Comparison of ENCODE assay signal across 8 mouse cellular contexts in the genomic region with DNA sequence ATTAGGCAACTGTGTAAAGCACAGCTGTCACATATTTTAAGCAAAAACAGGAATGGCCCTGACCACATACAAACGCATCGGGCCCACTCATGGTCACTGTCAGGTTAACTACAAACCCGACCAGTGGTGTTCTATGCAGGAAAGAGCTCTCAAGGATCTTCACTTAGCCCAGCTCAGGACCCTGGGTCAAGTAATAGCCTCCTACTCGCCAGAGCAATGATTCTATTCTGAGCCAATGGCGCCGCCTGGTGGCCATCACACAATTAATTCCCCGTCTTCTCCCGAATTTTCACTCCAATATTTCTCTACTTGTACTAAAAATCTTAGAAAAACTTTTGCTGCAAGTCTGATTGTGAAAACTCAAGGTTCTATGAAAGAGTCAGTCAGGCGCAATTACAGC. TPM values are rescaled to one million over a fixed set of nuclear protein-coding genes. Genes with fewer than 3 reads are reported as not detected.
A peak's percentile ranks its signal among the peaks of the same experiment; 100 is the strongest.
DNase-seq lines count a peak whose midpoint lies in the region; ATAC-seq and TF ChIP-seq lines count a peak whose summit lies in the region.

No protein-coding gene starts in this region.

- no peak overlapping the region for H3K27ac ChIP-seq in heart, adult 2 months
- H3K27ac ChIP-seq in kidney, embryonic 14.5 days (ENCODE audit: low read depth, low read length): no peak overlapping the region

- intact Hi-C loops in heart, adult 2 months (cut with DNase I): loop anchor here (5.0 to 10.0 kb wide), 4 partner anchors 270 to 503 kb away; no protein-coding TSS in a partner anchor
- intact Hi-C loops in heart, postnatal 25 days (cut with DNase I): loop anchor here (5.0 to 10.0 kb wide), 4 partner anchors 270 to 503 kb away; no protein-coding TSS in a partner anchor

- DNase-seq in heart, adult 2 months: peak; percentile 34 to 71
- DNase-seq in heart, postnatal 25 days (ENCODE audit: low spot score): no peak
- DNase-seq in CD4-positive, CD25-positive, alpha-beta regulatory T cell, adult 2 months (ENCODE audit: low read depth, low spot score): peak; percentile 44
- DNase-seq in adrenal gland, postnatal 36 days: peak; percentile 78 to 84
- DNase-seq in embryo, embryonic 11.5 days (ENCODE audit: low read depth, low spot score): peak; percentile 65
- DNase-seq in thymus, postnatal 4 days: peak; percentile 64

- no peaks in the 10 kb centered on the region for H3K36me3 ChIP-seq in heart, adult 2 months (ENCODE audit: control insufficient read depth, insufficient read depth, low read length)
- no peaks in the 10 kb centered on the region for H3K36me3 ChIP-seq in kidney, embryonic 14.5 days (ENCODE audit: control insufficient read depth, insufficient read depth, low read length)

- no peak overlapping the region for H3K4me2 ChIP-seq in kidney, embryonic 14.5 days (replicated peaks; ENCODE audit: low read depth, low read length)

- TF ChIP-seq CTCF in heart, adult 2 months (IDR thresholded peaks at IDR 0.05): peak; percentile 80

- H3K27me3 ChIP-seq in heart, adult 2 months (ENCODE audit: control insufficient read depth, insufficient read depth, low read length): no peaks in the 10 kb centered on the region
- H3K27me3 ChIP-seq in kidney, embryonic 14.5 days (ENCODE audit: control insufficient read depth, insufficient read depth, low read length): no peaks in the 10 kb centered on the region

- no peaks in the 10 kb centered on the region for H3K79me2 ChIP-seq in heart, adult 2 months (replicated peaks; ENCODE audit: control insufficient read depth, insufficient read depth, low read length)

- 0 out of 2 replicates have a peak, but pooled peaks have one; percentile 9 for TF ChIP-seq EP300 in heart, adult 2 months (IDR thresholded peaks at IDR 0.05; ENCODE audit: insufficient read depth, low read depth, low read length)

- no peak for TF ChIP-seq POLR2A in heart, adult 2 months (IDR thresholded peaks at IDR 0.05; ENCODE audit: insufficient read depth, low read depth, low read length)

- WGBS in heart, adult 2 months: 25% methylated on average over 9 of the region's 9 CpGs
- WGBS in kidney, embryonic 14.5 days: 22% methylated on average over 9 of the region's 9 CpGs

- ATAC-seq in kidney, embryonic 14.5 days (ENCODE audit: low FRiP score, low TSS enrichment): peak; percentile 75; the same call in 1 of the 2 replicates
- ATAC-seq in megakaryocyte-erythroid progenitor cell, adult 5-6 weeks (replicated peaks; ENCODE audit: low FRiP score, low TSS enrichment, poor library complexity, severe bottlenecking): peak; percentile 41; the same call in 1 of the 2 replicates

- no peak overlapping the region for H3K4me3 ChIP-seq in heart, adult 2 months
- no peak overlapping the region for H3K4me3 ChIP-seq in kidney, embryonic 14.5 days (ENCODE audit: low read length)

- H3K9ac ChIP-seq in heart, adult 2 months (ENCODE audit: low read depth, low read length): no peak overlapping the region
- no peak overlapping the region for H3K9ac ChIP-seq in kidney, embryonic 14.5 days (ENCODE audit: low read depth, low read length)

- H3K9me3 ChIP-seq in kidney, embryonic 14.5 days (ENCODE audit: control insufficient read depth, low read length): no peaks in the 10 kb centered on the region

- no peaks in the 10 kb centered on the region for H3K4me1 ChIP-seq in heart, adult 2 months (ENCODE audit: control insufficient read depth, insufficient read depth, low read length)
- H3K4me1 ChIP-seq in kidney, embryonic 14.5 days (ENCODE audit: control insufficient read depth, insufficient read depth, low read length): no peaks in the 10 kb centered on the region

RNA-seq across cellular contexts. Expression of a gene that starts 21.3 kb away (rescaled TPM):
- under 1 TPM in 1 of 2 experiments, not detected in 1; 0.32 TPM for total RNA-seq in heart, adult 2 months (2021)
- polyA plus RNA-seq in heart, adult 2 months (2012; rRNA removed): 0.15 TPM in 1 of 2 replicates, not detected in the other
- not detected for total RNA-seq in heart, postnatal 25 days (2021)
- 10 to 100 TPM; 31.9 to 35.1 TPM for total RNA-seq in adrenal gland, postnatal 36 days (2021)
- 5.2 and 6.8 TPM in 2 replicates for polyA plus RNA-seq in kidney, embryonic 14.5 days (2014; fragmentation: Nextera tagmentation; extraction: Ambion mirVana)
- 1.9 TPM in 1 of 2 replicates, not detected in the other for total RNA-seq in megakaryocyte-erythroid progenitor cell, adult 5-6 weeks (2014; fragmentation: Nextera tagmentation)
- total RNA-seq in megakaryocyte-erythroid progenitor cell, adult 5-6 weeks (2017): not detected in 2 replicates

RNA-seq across cellular contexts. Expression of a gene that starts 40.8 kb away (rescaled TPM):
- 1 to 10 TPM; 1.2 to 1.5 TPM for total RNA-seq in heart, adult 2 months (2021)
- 0.31 and 0.67 TPM in 2 replicates for polyA plus RNA-seq in heart, adult 2 months (2012; rRNA removed)
- 1 to 10 TPM; 2.0 to 2.2 TPM for total RNA-seq in heart, postnatal 25 days (2021)
- 1 to 10 TPM; 3.9 to 4.2 TPM for total RNA-seq in adrenal gland, postnatal 36 days (2021)
- polyA plus RNA-seq in kidney, embryonic 14.5 days (2014; fragmentation: Nextera tagmentation; extraction: Ambion mirVana): 6.4 and 7.1 TPM in 2 replicates
- 22.4 and 27.8 TPM in 2 replicates for total RNA-seq in megakaryocyte-erythroid progenitor cell, adult 5-6 weeks (2014; fragmentation: Nextera tagmentation)
- total RNA-seq in megakaryocyte-erythroid progenitor cell, adult 5-6 weeks (2017): 27.6 and 35.1 TPM in 2 replicates

RNA-seq across cellular contexts. Expression of a gene that starts 49.2 kb away (rescaled TPM):
- total RNA-seq in heart, adult 2 months (2021): not detected
- 0.33 TPM in 1 of 2 replicates, not detected in the other for polyA plus RNA-seq in heart, adult 2 months (2012; rRNA removed)
- total RNA-seq in heart, postnatal 25 days (2021): not detected
- total RNA-seq in adrenal gland, postnatal 36 days (2021): under 1 TPM; 0.20 TPM
- 0.17 and 0.31 TPM in 2 replicates for polyA plus RNA-seq in kidney, embryonic 14.5 days (2014; fragmentation: Nextera tagmentation; extraction: Ambion mirVana)
- total RNA-seq in megakaryocyte-erythroid progenitor cell, adult 5-6 weeks (2014; fragmentation: Nextera tagmentation): not detected in 2 replicates
- total RNA-seq in megakaryocyte-erythroid progenitor cell, adult 5-6 weeks (2017): not detected in 2 replicates

Comparison
In these comparisons a context has a peak if more than half of its experiments do, and no peak if none do; other contexts are left out.
1. RNA of a gene that starts 21.3 kb away (total RNA-seq): 31.9 to 35.1 TPM in adrenal gland, postnatal 36 days; 1.9 TPM in megakaryocyte-erythroid progenitor cell, adult 5-6 weeks, 0.32 TPM in heart, adult 2 months and not detected in heart, postnatal 25 days; every median in the first group is over 10 times any median in the second.
2. RNA of a gene that starts 40.8 kb away (total RNA-seq): 22.4 to 35.1 TPM in megakaryocyte-erythroid progenitor cell, adult 5-6 weeks; 3.9 to 4.2 TPM in adrenal gland, postnatal 36 days, 2.0 to 2.2 TPM in heart, postnatal 25 days and 1.2 to 1.5 TPM in heart, adult 2 months; every median in the first group is over 4 times any median in the second.